Mouse (Mus musculus) erythroblast, embryonic 14.5 days (primary cell): Measurements from ENCODE around the gene Aqr.

Experiments used
- GATA1 ChIP-seq: IDR thresholded peaks from 2 replicates; pipeline ENCODE4 v1.6.1; 2012; ENCODE audit warnings: low read length, inconsistent platforms, mixed read lengths
- TAL1 ChIP-seq: IDR thresholded peaks from 3 replicates; pipeline ENCODE4 v1.6.1; 2012; ENCODE audit warnings: low read length, inconsistent platforms, mixed read lengths

GRCm38 (mm10) chr2:114136755-114137154 lies 50.1 kb downstream of the Aqr start:
- TF ChIP-seq GATA1 (no peak), TAL1 (no peak)
